Mouse (Mus musculus): Measurements from ENCODE around the gene Selenof. TPM values are rescaled to one million over a fixed set of nuclear protein-coding genes. Genes with fewer than 3 reads are reported as not detected.

Gene Selenof
- polyA plus RNA-seq, 3 experiments from 2014 or later: 310 to 362 (median 335) TPM

- no peak for ATAC-seq
Measured at GRCm38 (mm10) chr3:144643301-144643871, 73.3 kb downstream of the Selenof start.

- ATAC-seq: no peak
Measured at GRCm38 (mm10) chr3:144644202-144644601, 74.1 kb downstream of the Selenof start.

Other genes starting within 250 kb of the Selenof start
- 1 to 10 TPM; 1.8 to 3.7 (median 3.5) TPM for gene Hs2st1, start 123 bp upstream of the Selenof start, polyA plus RNA-seq (2017; shearing (Covaris generic))
- gene Sh3glb1, start 150.0 kb downstream of the Selenof start, polyA plus RNA-seq (2017; shearing (Covaris generic)): 10 to 100 TPM; 52.5 to 76.1 (median 62.4) TPM
- gene Clca3a1, start 190.7 kb downstream of the Selenof start, polyA plus RNA-seq (2017; shearing (Covaris generic)): not detected
- not detected for gene Clca3a2, start 249.2 kb downstream of the Selenof start, polyA plus RNA-seq (2017; shearing (Covaris generic))

Measured in inflammation-experienced regulatory T-cells, adult 6 months (primary cell).